Mouse (Mus musculus) heart, embryonic 16.5 days (tissue): ENCODE data around the gene Chd2. TPM values are rescaled to one million over a fixed set of nuclear protein-coding genes. Genes with fewer than 3 reads are reported as not detected.
"Not testable (repeated sequence)": the region's sequence is repeated elsewhere in the genome, so short reads cannot be mapped to it uniquely, and the experiment has no call there.

Experiments
- ATAC-seq: fragments of 200-750 bp; cut with Nextera tagmentation; replicated peaks from 2 replicates; pipeline ENCODE4 v1.8.0; 2017; ENCODE audit warnings: moderate number of reproducible peaks; ENCODE audit not compliant: insufficient read depth, low FRiP score; ENCODE audit errors: extremely low read depth
- H3K27ac ChIP-seq: fragments of 300-500 bp; sonication (generic); 2 replicates; pipeline ENCODE4 v1.5.1; 2014; ENCODE audit warnings: mild to moderate bottlenecking, low read length, control low read depth, moderate library complexity
- H3K27me3 ChIP-seq: fragments of 300-500 bp; sonication (generic); 2 replicates; pipeline ENCODE4 v1.6.1; 2014; ENCODE audit warnings: low read length, mixed read lengths; ENCODE audit not compliant: control insufficient read depth, insufficient read depth
- H3K36me3 ChIP-seq: fragments of 300-500 bp; sonication (generic); 2 replicates; pipeline ENCODE4 v1.6.1; 2014; ENCODE audit not compliant: control insufficient read depth, insufficient read depth
- H3K4me1 ChIP-seq: fragments of 300-500 bp; sonication (generic); 2 replicates; pipeline ENCODE4 v1.6.1; 2014; ENCODE audit warnings: low read length, mixed read lengths; ENCODE audit not compliant: control insufficient read depth, insufficient read depth
- H3K4me2 ChIP-seq: fragments of 300-500 bp; sonication (generic); 2 replicates; pipeline ENCODE4 v1.6.1; 2014; ENCODE audit warnings: low read depth, mild to moderate bottlenecking, control low read depth, low read length
- H3K4me3 ChIP-seq: fragments of 300-500 bp; sonication (generic); 2 replicates; pipeline ENCODE4 v1.5.1; 2014; ENCODE audit warnings: mild to moderate bottlenecking, control low read depth, low read length
- H3K9ac ChIP-seq: fragments of 300-500 bp; sonication (generic); 2 replicates; pipeline ENCODE4 v1.6.1; 2014; ENCODE audit warnings: low read length, control low read depth
- H3K9me3 ChIP-seq: fragments of 300-500 bp; sonication (generic); replicated peaks from 2 replicates; pipeline ENCODE4 v1.6.1; 2016; ENCODE audit warnings: low read length; ENCODE audit not compliant: control insufficient read depth
- WGBS: fragments of 180-500 bp; shearing (Covaris S2); extraction: QIAGEN DNeasy Blood & Tissue Kit; methylation state at CpG from one replicate; pipeline ENCODE4 v1.1.7; 2014; 5-methylcytosine and 5-hydroxymethylcytosine counted together
- polyA plus RNA-seq: library from polyadenylated mRNA; unstranded; fragments of >200 nt; fragmentation: Nextera tagmentation; extraction: Ambion mirVana; gene quantifications from 2 replicates; pipeline ENCODE4 v1.2.1, GENCODE M21; 2015

The Chd2 gene
- polyA plus RNA-seq, 1 experiment from 2014 or later: 33.1 TPM

GRCm38 (mm10) chr7:73521277-73522193 is 20.1 kb downstream of the Chd2 start:
- Histone ChIP-seq H3K4me2 (no peak overlapping the region), H3K4me3 (no peak overlapping the region), H3K27me3 (no peaks in the 10 kb centered on the region), H3K27ac (peak overlapping the region; percentile 71), H3K9ac (0 out of 2 replicates have a peak overlapping the region, but pooled peaks have one; percentile 17), H3K36me3 (peaks cover 27% of the 10 kb centered on the region), H3K4me1 (peaks cover 32% of the 10 kb centered on the region), H3K9me3 (no peaks in the 10 kb centered on the region)
- no peak for ATAC-seq
- 84% methylated on average over 11 of the region's 11 CpGs for WGBS

- Histone ChIP-seq H3K27ac (no peak overlapping the region), H3K4me2 (no peak overlapping the region), H3K4me3 (no peak overlapping the region), H3K4me1 (peaks cover 29% of the 10 kb centered on the region), H3K36me3 (peaks cover 32% of the 10 kb centered on the region), H3K9me3 (no peaks in the 10 kb centered on the region), H3K27me3 (no peaks in the 10 kb centered on the region), H3K9ac (no peak overlapping the region)
- ATAC-seq: no peak
- WGBS: 80% methylated on average over 10 of the region's 10 CpGs
Measured at GRCm38 (mm10) chr7:73520231-73520630, 21.4 kb downstream of the Chd2 start.

- H3K9ac ChIP-seq: no peak overlapping the region
- H3K4me1 ChIP-seq: peaks cover 23% of the 10 kb centered on the region
- no peak overlapping the region for H3K4me2 ChIP-seq
- 86% methylated on average over 16 of the region's 16 CpGs for WGBS
- H3K27me3 ChIP-seq: no peaks in the 10 kb centered on the region
- ATAC-seq: no peak
- no peak overlapping the region for H3K27ac ChIP-seq
- H3K9me3 ChIP-seq: no peaks in the 10 kb centered on the region
- H3K4me3 ChIP-seq: no peak overlapping the region
- peaks cover 40% of the 10 kb centered on the region for H3K36me3 ChIP-seq
Measured at GRCm38 (mm10) chr7:73519060-73519796, 22.4 kb downstream of the Chd2 start.

- not testable (repeated sequence) for ATAC-seq, H3K27me3 ChIP-seq, H3K27ac ChIP-seq, H3K9ac ChIP-seq, H3K4me3 ChIP-seq, H3K4me2 ChIP-seq, H3K9me3 ChIP-seq
- WGBS: 77% methylated on average over 6 of the region's 6 CpGs
- Histone ChIP-seq H3K36me3 (peaks cover 45% of the 10 kb centered on the region), H3K4me1 (peaks cover 19% of the 10 kb centered on the region)
Measured at GRCm38 (mm10) chr7:73518373-73518980, 23.2 kb downstream of the Chd2 start.

GRCm38 (mm10) chr7:73517432-73518054 is 24.1 kb downstream of the Chd2 start:
- no peak overlapping the region for H3K4me3 ChIP-seq
- H3K9ac ChIP-seq: no peak overlapping the region
- H3K9me3 ChIP-seq: no peaks in the 10 kb centered on the region
- H3K27me3 ChIP-seq: no peaks in the 10 kb centered on the region
- 34% methylated on average over 1 of the region's 1 CpGs for WGBS
- H3K36me3 ChIP-seq: peaks cover 51% of the 10 kb centered on the region
- ATAC-seq: no peak
- peaks cover 19% of the 10 kb centered on the region for H3K4me1 ChIP-seq
- H3K4me2 ChIP-seq: no peak overlapping the region
- H3K27ac ChIP-seq: peak overlapping the region; percentile 51; the same call in 1 of the 2 replicates

GRCm38 (mm10) chr7:73516820-73517219 is 24.8 kb downstream of the Chd2 start:
- Histone ChIP-seq H3K9ac (no peak overlapping the region), H3K9me3 (no peaks in the 10 kb centered on the region), H3K36me3 (peaks cover 55% of the 10 kb centered on the region), H3K4me2 (no peak overlapping the region), H3K4me1 (peaks cover 18% of the 10 kb centered on the region), H3K4me3 (no peak overlapping the region), H3K27ac (no peak overlapping the region; the same call in 1 of the 2 replicates), H3K27me3 (no peaks in the 10 kb centered on the region)
- no peak for ATAC-seq
- WGBS: 60% methylated on average over 5 of the region's 5 CpGs

- H3K4me2 ChIP-seq: no peak overlapping the region
- H3K27me3 ChIP-seq: no peaks in the 10 kb centered on the region
- no peak for ATAC-seq
- H3K4me1 ChIP-seq: peaks cover 8% of the 10 kb centered on the region
- H3K4me3 ChIP-seq: no peak overlapping the region
- no peaks in the 10 kb centered on the region for H3K9me3 ChIP-seq
- no peak overlapping the region; the same call in 1 of the 2 replicates for H3K27ac ChIP-seq
- peaks cover 65% of the 10 kb centered on the region for H3K36me3 ChIP-seq
- WGBS: 79% methylated on average over 4 of the region's 4 CpGs
- H3K9ac ChIP-seq: no peak overlapping the region
Measured at GRCm38 (mm10) chr7:73514560-73514959, 27.1 kb downstream of the Chd2 start.

- 55% methylated on average over 2 of the region's 2 CpGs for WGBS
- peaks cover 61% of the 10 kb centered on the region for H3K36me3 ChIP-seq
Measured at GRCm38 (mm10) chr7:73512422-73512821, 29.2 kb downstream of the Chd2 start.

More at GRCm38 (mm10) chr7:73512422-73512821, 29.2 kb downstream of the Chd2 start:
- H3K4me2 ChIP-seq: no peak overlapping the region
- H3K9ac ChIP-seq: no peak overlapping the region
- H3K4me1 ChIP-seq: peaks cover 3% of the 10 kb centered on the region; the same call in 1 of the 2 replicates
- H3K27me3 ChIP-seq: no peaks in the 10 kb centered on the region
- no peak for ATAC-seq
- H3K4me3 ChIP-seq: no peak overlapping the region
- H3K27ac ChIP-seq: no peak overlapping the region
- H3K9me3 ChIP-seq: no peaks in the 10 kb centered on the region
